Mouse (Mus musculus): ENCODE measurements around the gene Khdrbs2.

DNA sequence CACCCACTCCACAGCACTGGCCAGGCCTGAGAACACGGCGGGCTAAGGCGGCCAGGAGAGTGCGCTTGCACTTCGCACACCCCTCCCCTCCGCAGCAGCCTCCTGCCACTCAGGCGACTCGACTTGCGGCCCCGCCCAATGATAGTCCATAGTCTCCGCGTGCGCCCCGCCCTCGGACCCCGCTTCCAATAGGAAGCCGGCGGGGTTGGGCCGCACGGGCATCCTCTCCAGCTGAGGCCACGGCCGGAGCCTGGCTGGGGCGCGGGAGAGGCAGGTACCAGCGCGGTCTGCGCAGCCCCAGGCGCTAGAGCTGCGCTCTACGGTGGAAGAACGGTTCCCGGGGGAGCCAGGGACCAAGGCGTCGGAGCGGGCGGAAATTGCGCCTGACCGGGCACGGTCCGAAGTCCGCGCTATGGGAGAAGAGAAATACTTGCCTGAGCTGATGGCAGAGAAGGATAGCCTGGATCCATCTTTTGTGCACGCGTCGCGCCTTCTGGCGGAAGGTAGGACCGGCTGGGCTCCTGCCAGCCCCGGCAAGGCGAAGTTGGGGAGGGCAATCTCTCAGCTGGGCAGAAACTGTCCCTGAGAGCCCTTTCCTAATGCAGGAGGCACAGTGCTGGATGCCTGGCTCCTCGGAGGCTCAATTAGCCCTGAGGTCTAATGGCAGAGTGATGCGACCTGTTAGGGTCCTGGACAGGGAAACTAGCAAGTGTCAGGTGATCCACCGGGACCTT, at the start of gene Khdrbs2:
- TF ChIP-seq CTCF (IDR thresholded peaks at IDR 0.05; ENCODE audit: control insufficient read depth, insufficient read depth, insufficient read length) (no peak), USF1 (IDR thresholded peaks at IDR 0.05; ENCODE audit: low read depth) (no peak), MAX (IDR thresholded peaks at IDR 0.05) (no peak), MYOG (IDR thresholded peaks at IDR 0.05; ENCODE audit: control insufficient read depth, extremely low read depth, insufficient read length) (no peak)
